Mouse (Mus musculus) CH12.LX (cell line): ENCODE measurements around the gene Ttc30a2. TPM values are rescaled to one million over a fixed set of nuclear protein-coding genes. Genes with fewer than 3 reads are reported as not detected.

Experiments used
- DNase-seq: peaks from one replicate; pipeline ENCODE4 v3.0.0-alpha.2; 2013; ENCODE audit errors: extremely low read depth
- H3K27ac ChIP-seq: 2 replicates; pipeline ENCODE4 v1.5.1; 2012; ENCODE audit warnings: low read depth, mild to moderate bottlenecking, control low read depth, moderate library complexity; ENCODE audit not compliant: insufficient read depth
- H3K27me3 ChIP-seq: replicated peaks from 2 replicates; pipeline ENCODE3; 2012; ENCODE audit warnings: inconsistent platforms
- H3K36me3 ChIP-seq, 2 experiments: replicated peaks in 1 of 2; 2 replicates each; pipeline versions ENCODE3 to v1.6.1; 2012; ENCODE audit warnings: inconsistent platforms in 1 of 2, low read length in 1 of 2, mild to moderate bottlenecking in 1 of 2, mixed read lengths in 1 of 2, moderate library complexity in 1 of 2; ENCODE audit not compliant: control insufficient read depth in 1 of 2, insufficient read depth in 1 of 2
- H3K4me1 ChIP-seq, 2 experiments: 2 replicates each; pipeline ENCODE4 v1.6.1; 2012; ENCODE audit warnings: inconsistent platforms in 1 of 2, moderate library complexity in 1 of 2; ENCODE audit not compliant: insufficient read depth in 2 of 2, control insufficient read depth in 1 of 2
- H3K4me2 ChIP-seq: 2 replicates; pipeline ENCODE4 v1.6.1; 2012; ENCODE audit warnings: low read depth, mild to moderate bottlenecking, control low read depth; ENCODE audit not compliant: poor library complexity, insufficient read depth, severe bottlenecking
- H3K4me3 ChIP-seq, 3 experiments: fragments of 150-350 bp in 1 of 3; sonication (generic) in 1 of 3; replicated peaks in 1 of 3; 2 replicates each; pipeline versions ENCODE3 to v1.5.1; 2011 to 2012; ENCODE audit warnings: low read depth in 2 of 3, low read length in 2 of 3, mild to moderate bottlenecking in 2 of 3, moderate library complexity in 2 of 3, control low read depth in 1 of 3, improper control_type of control experiment in 1 of 3, inconsistent platforms in 1 of 3, mixed read lengths in 1 of 3; ENCODE audit not compliant: poor library complexity in 1 of 3
- H3K79me2 ChIP-seq: replicated peaks from 2 replicates; pipeline ENCODE4 v1.6.1; 2012; ENCODE audit warnings: mild to moderate bottlenecking, moderate library complexity; ENCODE audit not compliant: control insufficient read depth, poor library complexity, insufficient read depth, severe bottlenecking; ENCODE audit errors: extremely low read depth
- H3K9ac ChIP-seq: 2 replicates; pipeline ENCODE4 v1.6.1; 2012; ENCODE audit warnings: low read depth, mild to moderate bottlenecking, control low read depth, moderate library complexity; ENCODE audit not compliant: insufficient read depth
- H3K9me3 ChIP-seq: replicated peaks from 2 replicates; pipeline ENCODE3; 2012; ENCODE audit warnings: low read length, inconsistent platforms, mixed read lengths
- BHLHE40 ChIP-seq: IDR thresholded peaks from 2 replicates; pipeline ENCODE4 v1.6.1; 2011; ENCODE audit warnings: mild to moderate bottlenecking, low read depth, low read length, improper control_type of control experiment
- CHD1 ChIP-seq: IDR thresholded peaks from 2 replicates; pipeline ENCODE4 v1.6.1; 2012; ENCODE audit warnings: low read depth, low read length, improper control_type of control experiment, inconsistent platforms
- CTCF ChIP-seq, 2 experiments: IDR thresholded peaks in 1 of 2; conservative IDR thresholded peaks in 1 of 2; 2 replicates each; pipeline ENCODE4 v1.5.1; 2011 to 2012; ENCODE audit warnings: low read depth in 2 of 2, low read length in 2 of 2, improper control_type of control experiment in 1 of 2, inconsistent platforms in 1 of 2, mild to moderate bottlenecking in 1 of 2, moderate library complexity in 1 of 2
- EP300 ChIP-seq: IDR thresholded peaks from 2 replicates; pipeline ENCODE4 v1.6.1; 2011; ENCODE audit warnings: low read length, improper control_type of control experiment
- GABPA ChIP-seq: IDR thresholded peaks from 2 replicates; pipeline ENCODE4 v1.6.1; 2012; ENCODE audit warnings: low read depth, low read length, improper control_type of control experiment, inconsistent platforms; ENCODE audit not compliant: insufficient replicate concordance
- IRF4 ChIP-seq: IDR thresholded peaks from 2 replicates; pipeline ENCODE4 v1.6.1; 2014; ENCODE audit warnings: low read depth, mild to moderate bottlenecking, inconsistent platforms, low read length, improper control_type of control experiment
- JUN ChIP-seq: IDR thresholded peaks from 2 replicates; pipeline ENCODE4 v1.6.1; 2011; ENCODE audit warnings: low read depth, mild to moderate bottlenecking, low read length, improper control_type of control experiment, moderate library complexity; ENCODE audit not compliant: insufficient read depth
- MAFK ChIP-seq: IDR thresholded peaks from 2 replicates; pipeline ENCODE4 v1.6.1; 2011; ENCODE audit warnings: low read length, improper control_type of control experiment; ENCODE audit not compliant: insufficient replicate concordance
- MAX ChIP-seq: IDR thresholded peaks from 2 replicates; pipeline ENCODE4 v1.6.1; 2011; ENCODE audit warnings: low read length, improper control_type of control experiment
- MAZ ChIP-seq: IDR thresholded peaks from 2 replicates; pipeline ENCODE4 v1.6.1; 2012; ENCODE audit warnings: low read depth, mild to moderate bottlenecking, inconsistent platforms, low read length, improper control_type of control experiment, moderate library complexity
- MEF2A ChIP-seq: IDR thresholded peaks from 2 replicates; pipeline ENCODE4 v1.6.1; 2014; ENCODE audit warnings: low read depth, mild to moderate bottlenecking, inconsistent platforms, low read length, improper control_type of control experiment, borderline replicate concordance
- MXI1 ChIP-seq: IDR thresholded peaks from 2 replicates; pipeline ENCODE4 v1.6.1; 2011; ENCODE audit warnings: mild to moderate bottlenecking, low read depth, low read length, improper control_type of control experiment
- NELFE ChIP-seq: IDR thresholded peaks from 2 replicates; pipeline ENCODE4 v1.6.1; 2011; ENCODE audit warnings: low read depth, low read length, improper control_type of control experiment
- NRF1 ChIP-seq: IDR thresholded peaks from 2 replicates; pipeline ENCODE4 v1.6.1; 2014; ENCODE audit warnings: low read depth, mild to moderate bottlenecking, inconsistent platforms, low read length, improper control_type of control experiment, moderate library complexity
- POLR2A ChIP-seq: IDR thresholded peaks from 2 replicates; pipeline ENCODE4 v1.6.1; 2011; ENCODE audit warnings: low read depth, mild to moderate bottlenecking, improper control_type of control experiment, low read length
- RAD21 ChIP-seq: IDR thresholded peaks from 2 replicates; pipeline ENCODE4 v1.6.1; 2011; ENCODE audit warnings: low read depth, mild to moderate bottlenecking, low read length, improper control_type of control experiment, moderate library complexity
- SIN3A ChIP-seq: IDR thresholded peaks from 2 replicates; pipeline ENCODE4 v1.6.1; 2012; ENCODE audit warnings: low read length, improper control_type of control experiment, inconsistent platforms
- SMC3 ChIP-seq: IDR thresholded peaks from 2 replicates; pipeline ENCODE4 v1.6.1; 2011; ENCODE audit warnings: low read depth, low read length, improper control_type of control experiment
- TCF12 ChIP-seq: IDR thresholded peaks from 2 replicates; pipeline ENCODE4 v1.6.1; 2014; ENCODE audit warnings: low read depth, mild to moderate bottlenecking, inconsistent platforms, low read length, improper control_type of control experiment
- UBTF ChIP-seq: IDR thresholded peaks from 2 replicates; pipeline ENCODE4 v1.6.1; 2012; ENCODE audit warnings: low read depth, mild to moderate bottlenecking, inconsistent platforms, low read length, improper control_type of control experiment, moderate library complexity
- USF1 ChIP-seq: IDR thresholded peaks from 2 replicates; pipeline ENCODE4 v1.6.1; 2014; ENCODE audit warnings: low read depth, mild to moderate bottlenecking, inconsistent platforms, low read length, improper control_type of control experiment
- ZNF384 ChIP-seq: IDR thresholded peaks from 2 replicates; pipeline ENCODE4 v1.6.1; 2012; ENCODE audit warnings: low read depth, low read length, improper control_type of control experiment, inconsistent platforms
- dilution Hi-C: fragments of 300-500 bp; cut with MboI; formaldehyde crosslinking; loops from 2 replicates; pipeline ENCODE4 v1.14.3; 2020; ENCODE audit warnings: low sequenced_read_pairs; ENCODE audit not compliant: extremely low pct_unique_long_range_greater_than_20kb, extremely low pct_ligation_motif_present
- in situ Hi-C: fragments of 300-500 bp; cut with MboI; formaldehyde crosslinking; loops from 3 replicates; pipeline ENCODE4 v1.14.3; 2019; ENCODE audit warnings: low sequenced_read_pairs, low pct_ligation_motif_present, low pct_unique_long_range_greater_than_20kb, mixed read lengths
- polyA plus RNA-seq: library from polyadenylated mRNA; unstranded; fragments of >175 nt; gene quantifications from 2 replicates; pipeline ENCODE4 v1.2.1, GENCODE M21; 2012; ENCODE audit warnings: low read depth; ENCODE audit not compliant: insufficient read length
- total RNA-seq, 2 experiments: library from RNA; depleted of rRNA; stranded (reverse); fragments of 300-350 nt in 1 of 2; fragments of >200 nt in 1 of 2; gene quantifications; 2 replicates each; pipeline ENCODE4 v1.2.3; 2012 to 2014

Ttc30a2 gene
- total and polyA plus RNA-seq, 3 experiments = not detected

GRCm38 (mm10) chr2:75928011-75928410 lies 50.0 kb downstream of the Ttc30a2 start:
- dilution Hi-C loops = no loop called here

GRCm38 (mm10) chr2:75926061-75926460 lies 51.9 kb downstream of the Ttc30a2 start:
- H3K27ac ChIP-seq = no peak overlapping the region
- H3K4me2 ChIP-seq = no peak overlapping the region
- H3K27me3 ChIP-seq = no peaks in the 10 kb centered on the region
- in situ Hi-C loops = no loop called here
- no peak overlapping the region for H3K9ac ChIP-seq
- no peak overlapping the region for H3K4me3 ChIP-seq
- TF ChIP-seq NELFE (no peak), MEF2A (no peak), UBTF (no peak), GABPA (no peak), CHD1 (no peak), JUN (no peak), MXI1 (no peak), NRF1 (no peak), TCF12 (no peak), SMC3 (no peak), MAX (no peak), EP300 (no peak), POLR2A (no peak), IRF4 (no peak), SIN3A (no peak), BHLHE40 (no peak), RAD21 (no peak), MAZ (no peak), USF1 (no peak), ZNF384 (no peak)
- DNase-seq = no peak
- peaks cover 8 to 29% of the 10 kb centered on the region in 2 experiments for H3K4me1 ChIP-seq
- H3K36me3 ChIP-seq = peaks cover 23 to 60% of the 10 kb centered on the region in 2 experiments
- no peaks in the 10 kb centered on the region for H3K79me2 ChIP-seq
- H3K9me3 ChIP-seq = no peaks in the 10 kb centered on the region
- dilution Hi-C loops = no loop called here

More at GRCm38 (mm10) chr2:75928011-75928410, 50.0 kb downstream of the Ttc30a2 start:
- Histone ChIP-seq H3K4me1 (peaks cover 4 to 16% of the 10 kb centered on the region in 2 experiments), H3K79me2 (no peaks in the 10 kb centered on the region), H3K4me2 (no peak overlapping the region), H3K27me3 (no peaks in the 10 kb centered on the region), H3K9ac (no peak overlapping the region)
- no peak for DNase-seq
- TF ChIP-seq UBTF (no peak), CTCF (conservative IDR thresholded peaks at IDR 0.05 in 1 of 2, IDR thresholded peaks at IDR 0.05 in 1 of 2; ENCODE audit: low read depth in 2 of 2, low read length in 2 of 2) (no peak), NRF1 (no peak), MAFK (no peak)
- TF ChIP-seq, all 38 proteins: peak for 0
- H3K36me3 ChIP-seq = peaks cover 23 to 61% of the 10 kb centered on the region in 2 experiments
- H3K27ac ChIP-seq = no peak overlapping the region
- in situ Hi-C loops = no loop called here
- H3K9me3 ChIP-seq = no peaks in the 10 kb centered on the region
- H3K4me3 ChIP-seq = no peak overlapping the region

Other genes with a start within 250 kb of the Ttc30a2 start
- gene Agps, start 146.0 kb downstream of the Ttc30a2 start, total RNA-seq (2012; rRNA removed) = 38.6 and 51.8 TPM in 2 replicates
- gene Agps, start 146.0 kb downstream of the Ttc30a2 start, total RNA-seq (2014; rRNA removed) = 49.3 and 60.8 TPM in 2 replicates
- 66.9 and 67.7 TPM in 2 replicates for gene Agps, start 146.0 kb downstream of the Ttc30a2 start, polyA plus RNA-seq
- gene Ttc30b, start 39.6 kb downstream of the Ttc30a2 start, total RNA-seq (2012; rRNA removed) = 0.59 and 0.80 TPM in 2 replicates
- 2.6 and 3.1 TPM in 2 replicates for gene Ttc30b, start 39.6 kb downstream of the Ttc30a2 start, total RNA-seq (2014; rRNA removed)
- 1.2 and 1.5 TPM in 2 replicates for gene Ttc30b, start 39.6 kb downstream of the Ttc30a2 start, polyA plus RNA-seq
- gene Ttc30a1, start 3.8 kb upstream of the Ttc30a2 start, total RNA-seq (2012; rRNA removed) = not detected in 2 replicates
- not detected in 2 replicates for gene Ttc30a1, start 3.8 kb upstream of the Ttc30a2 start, total RNA-seq (2014; rRNA removed)
- not detected in 2 replicates for gene Ttc30a1, start 3.8 kb upstream of the Ttc30a2 start, polyA plus RNA-seq